Mouse (Mus musculus) right cerebral cortex, postnatal 14 days (tissue): ENCODE data around the gene Gm10490.
A peak's percentile ranks its signal among the peaks of the same experiment; 100 is the strongest.

Experiments
- DNase-seq: peaks from one replicate; pipeline ENCODE4 v3.0.0; 2022

The Gm10490 gene

DNA sequence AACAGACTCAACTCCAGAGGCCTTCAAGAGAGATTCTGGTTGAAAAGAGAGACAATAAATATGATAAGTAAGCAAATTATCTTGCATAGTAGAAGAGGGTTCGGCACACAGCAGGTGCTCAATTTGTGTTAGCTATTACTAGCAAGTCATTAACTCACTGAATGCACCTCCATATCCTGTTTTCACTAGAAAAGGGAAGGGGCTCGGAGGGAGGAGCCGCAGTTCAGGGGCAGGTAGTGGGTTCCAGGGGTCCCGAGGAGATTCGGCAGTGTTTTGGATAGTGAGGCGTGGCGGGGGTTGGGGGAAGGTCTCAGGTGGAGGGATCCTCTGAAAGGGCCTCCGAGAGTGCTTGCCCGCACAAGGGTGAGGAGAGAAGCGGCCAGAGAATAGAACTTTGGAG is 17.8 kb downstream of the Gm10490 start:
- no peak for DNase-seq

DNA sequence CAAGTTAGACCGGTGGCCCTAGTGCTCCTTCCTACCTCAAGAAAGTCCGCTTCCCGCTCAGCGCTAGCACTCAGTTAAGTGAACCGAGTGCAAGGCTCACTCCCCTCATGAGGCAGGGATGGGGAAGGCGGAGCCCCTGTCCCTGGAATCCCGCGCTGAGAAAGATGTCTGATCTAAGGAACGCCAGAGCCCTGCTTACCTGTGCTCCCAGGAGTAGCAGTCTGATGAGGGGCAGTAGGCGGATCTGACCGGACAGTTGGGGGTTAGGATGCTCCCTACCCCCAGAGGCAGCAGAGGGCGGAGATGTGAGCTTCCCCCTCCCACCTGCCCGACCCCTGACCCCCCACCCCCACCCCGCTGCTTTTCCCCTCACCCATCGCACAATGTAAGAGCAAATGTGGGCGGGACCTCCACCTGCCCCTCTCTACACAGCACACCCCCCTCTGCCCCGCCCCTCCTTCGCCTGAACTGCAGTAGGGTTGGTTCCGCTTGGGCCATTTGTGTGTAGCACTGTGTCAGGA is 19.0 kb downstream of the Gm10490 start, which contains the start of gene Eras:
Gene Eras, minus strand, starts transcription at position 338 of the 521 bp plus-strand sequence.
- DNase-seq = no peak

DNA sequence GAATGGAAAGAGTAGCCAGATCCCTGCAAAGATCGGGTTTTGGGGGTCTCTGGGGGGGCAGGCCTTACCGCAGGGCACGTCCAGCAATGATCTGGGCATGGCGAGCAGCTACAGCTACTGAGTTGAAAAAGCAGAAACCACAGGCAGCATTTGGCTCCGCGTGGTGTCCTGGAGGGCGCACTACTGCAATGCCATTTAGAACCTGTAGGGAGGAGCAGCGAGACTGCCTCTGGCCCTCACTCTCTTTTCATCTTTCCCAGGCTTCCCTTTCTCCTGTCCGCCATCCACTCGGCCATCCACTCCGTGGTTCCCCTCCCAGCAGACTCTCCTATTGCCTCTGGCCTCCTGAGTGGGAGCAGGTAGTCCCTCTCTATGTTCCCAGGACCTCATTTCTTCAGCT is 27.5 kb downstream of the Gm10490 start:
- no peak for DNase-seq

DNA sequence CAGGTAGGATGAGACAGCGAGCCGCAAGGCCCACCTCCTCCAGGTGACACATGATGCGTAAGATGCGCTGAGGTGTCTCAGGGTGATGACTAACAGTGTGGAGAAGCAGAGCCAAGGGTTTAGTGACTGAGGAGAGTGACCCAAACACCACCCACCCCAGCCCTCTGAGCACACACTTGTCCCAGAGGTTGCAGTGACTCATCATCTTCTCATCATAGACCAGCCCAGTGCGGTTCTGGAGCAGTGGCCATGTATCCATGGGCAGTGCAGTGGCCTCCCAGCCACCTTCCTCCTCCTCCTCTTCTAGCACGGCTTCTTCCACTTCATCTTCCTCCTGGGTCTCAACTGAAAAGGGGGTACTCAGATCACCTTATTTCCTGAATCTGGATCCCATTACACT is 28.3 kb downstream of the Gm10490 start:
- no peak for DNase-seq

DNA sequence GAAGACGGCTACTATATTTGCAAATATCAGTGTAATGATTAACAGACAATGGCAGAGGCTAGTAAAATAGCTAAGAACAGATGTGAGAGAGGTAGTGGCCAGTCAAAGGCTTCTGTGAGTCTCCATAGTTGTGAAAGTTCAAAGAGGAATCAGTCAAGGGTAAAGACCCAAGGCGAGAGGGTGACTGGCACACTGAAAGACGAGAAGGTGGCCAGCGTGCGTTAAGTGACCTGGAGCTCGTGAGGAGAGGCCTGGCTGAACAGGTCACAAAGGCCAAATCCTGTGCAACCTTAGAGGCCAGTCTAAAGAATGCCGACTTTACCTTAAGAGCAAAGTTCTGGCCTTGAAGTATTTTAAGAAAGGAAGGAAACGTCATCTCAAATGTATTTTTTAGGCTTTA is 36.3 kb downstream of the Gm10490 start:
- DNase-seq = no peak

DNA sequence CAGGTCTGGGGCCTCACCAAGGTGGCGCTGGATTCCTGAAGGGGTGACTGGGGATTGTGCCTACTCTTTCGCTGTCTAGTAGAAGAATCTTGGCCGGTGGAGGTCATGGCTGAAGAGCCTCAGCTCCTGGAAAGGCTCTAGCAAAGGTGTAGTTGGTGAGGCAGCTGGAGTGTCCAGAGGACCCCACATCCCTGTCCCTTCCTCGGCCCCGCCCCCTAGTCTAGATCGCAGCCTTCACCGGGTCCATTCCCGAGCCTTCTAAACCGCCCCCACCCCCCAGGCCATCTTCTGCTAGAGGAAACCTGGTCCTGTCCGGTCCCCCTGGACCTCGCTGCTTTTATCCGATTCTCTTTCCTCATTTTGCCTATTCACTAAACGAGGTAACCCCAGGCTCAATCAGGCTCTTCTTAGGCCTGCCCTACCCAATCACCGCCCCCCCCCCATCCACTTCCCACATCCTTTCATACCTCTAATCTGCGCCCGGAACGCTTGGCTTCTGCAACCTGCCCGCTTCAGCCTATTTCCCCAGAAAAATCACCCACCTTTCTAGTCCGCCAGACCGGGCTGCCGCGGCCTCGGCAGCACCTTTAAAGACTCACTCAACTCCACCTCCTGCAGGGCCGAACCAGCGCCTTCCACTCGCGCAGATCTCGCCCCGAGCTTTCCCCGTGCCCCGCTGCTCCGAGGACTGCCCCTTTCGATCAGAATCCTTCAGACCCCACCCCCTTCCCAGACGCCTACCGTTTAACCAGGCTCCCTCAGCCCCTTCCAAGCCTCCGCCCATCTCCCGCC is 38.0 kb downstream of the Gm10490 start, which contains the start of gene Hdac6:
Gene Hdac6, minus strand, starts transcription at position 782 of the 792 bp plus-strand sequence.
- DNase-seq = no peak

DNA sequence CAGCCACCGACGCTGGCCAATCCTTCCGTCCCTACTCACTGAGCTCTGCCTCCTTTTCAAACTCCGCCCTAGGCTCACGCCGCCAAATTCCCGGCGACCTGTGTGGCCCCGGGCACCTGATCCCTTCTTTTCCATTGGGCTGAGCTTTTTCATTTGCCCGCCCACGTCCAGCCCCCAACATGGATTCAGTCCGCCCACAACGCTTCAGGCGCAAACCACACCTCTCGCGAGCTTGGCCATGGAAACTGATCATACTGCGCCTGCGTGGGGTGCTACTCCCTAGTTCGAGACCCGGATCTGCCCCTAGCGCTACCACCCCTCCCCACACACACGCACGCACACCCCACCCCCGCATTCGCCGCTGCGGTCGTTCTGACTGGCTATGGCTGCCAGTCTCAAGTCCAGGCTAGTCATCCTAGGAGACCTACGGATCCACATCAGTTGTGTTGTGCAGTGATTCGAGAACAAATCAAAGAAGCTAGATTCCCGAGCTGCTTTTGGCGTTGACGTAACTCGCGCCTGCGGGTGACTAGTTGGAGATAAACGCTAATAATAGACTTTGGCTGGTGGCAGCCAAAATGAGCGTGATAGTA is 38.7 kb downstream of the Gm10490 start:
- DNase-seq = peak; percentile 90

DNA sequence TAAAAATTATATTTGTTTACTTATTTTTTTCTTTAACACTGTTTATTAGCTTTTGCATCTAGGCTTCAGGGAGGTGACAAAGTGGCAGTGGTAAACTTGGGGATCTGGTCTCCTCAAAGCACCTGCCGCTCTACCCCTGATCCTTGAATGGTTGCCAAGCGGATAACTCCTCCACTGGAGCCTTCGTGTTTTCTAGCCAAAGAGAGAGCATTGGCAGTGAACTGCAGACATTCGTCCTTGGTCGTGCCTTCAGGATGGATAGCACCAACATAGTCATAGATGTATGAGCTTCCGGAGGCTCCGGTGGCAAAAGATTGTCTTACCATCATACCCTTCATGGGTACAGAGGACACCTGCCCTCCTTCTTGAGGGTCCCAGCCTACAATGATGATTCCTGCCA is 40.7 kb downstream of the Gm10490 start:
- no peak for DNase-seq

DNA sequence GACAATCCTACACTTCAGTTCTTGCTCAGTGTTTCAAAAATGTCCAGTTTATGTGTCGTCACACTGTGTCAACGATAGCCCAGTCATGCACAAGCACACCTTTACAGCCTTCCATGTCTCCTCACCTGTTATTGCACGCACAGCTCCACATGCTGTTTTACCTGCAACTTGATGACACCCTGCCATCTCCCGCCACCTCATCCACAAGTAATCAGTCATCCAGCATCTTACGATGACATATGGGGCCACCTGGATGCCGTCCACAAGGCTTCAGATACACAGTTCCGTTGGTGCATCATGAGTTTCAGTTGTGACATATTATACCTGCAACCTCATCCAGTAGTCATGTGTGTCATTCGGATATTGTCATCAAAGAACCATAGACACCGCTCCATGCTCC is 49.5 kb downstream of the Gm10490 start:
- no peak for DNase-seq
